Mouse (Mus musculus) neural tube, embryonic 10.5 days (tissue): ENCODE measurements at regions not wholly inside any gene's neighbourhood (a gene's known extent, or its start where the extent isn't known, plus 50 kb on each side); places are given as distances from the start of the nearest gene placed in this dataset.

Source experiments
- DNase-seq: peaks from one replicate; pipeline ENCODE4 v3.0.0-alpha.2; 2017; ENCODE audit warnings: low spot score; ENCODE audit errors: extremely low spot score

DNA sequence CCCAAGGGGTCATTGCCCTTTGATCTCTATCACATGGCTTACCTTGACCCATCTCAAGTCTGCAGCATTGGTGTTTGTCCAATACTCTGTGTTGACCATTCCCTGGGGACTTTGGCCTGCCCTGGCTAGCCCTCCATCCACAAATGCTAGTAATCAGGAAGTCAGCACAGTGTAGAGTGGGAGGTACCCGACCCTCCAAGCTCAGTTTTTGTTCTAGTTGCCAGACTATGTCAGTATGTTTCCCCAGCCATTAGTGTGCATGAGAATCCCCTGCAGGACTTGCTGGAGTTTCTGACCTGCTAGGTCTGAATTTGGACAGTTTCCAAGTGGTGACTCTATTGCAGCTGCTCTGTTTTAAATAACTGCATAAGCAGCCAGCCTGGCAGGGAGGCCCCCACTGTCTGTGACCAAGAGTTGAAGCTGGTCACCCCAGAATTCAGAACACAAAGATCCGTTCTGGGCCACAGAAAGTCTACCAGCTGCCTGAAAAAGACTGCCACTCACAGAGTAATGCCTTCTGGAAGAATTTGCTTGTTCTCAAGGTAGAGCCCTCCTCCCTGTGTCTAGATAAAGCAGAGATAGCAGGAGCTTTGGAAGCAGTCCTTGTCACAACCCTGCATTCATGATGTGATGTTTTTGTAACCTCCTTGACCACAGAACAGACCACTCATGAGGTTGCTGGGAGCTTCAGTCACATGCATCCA, 118.0 kb upstream of the Slc22a23 start:
- no peak for DNase-seq

DNA sequence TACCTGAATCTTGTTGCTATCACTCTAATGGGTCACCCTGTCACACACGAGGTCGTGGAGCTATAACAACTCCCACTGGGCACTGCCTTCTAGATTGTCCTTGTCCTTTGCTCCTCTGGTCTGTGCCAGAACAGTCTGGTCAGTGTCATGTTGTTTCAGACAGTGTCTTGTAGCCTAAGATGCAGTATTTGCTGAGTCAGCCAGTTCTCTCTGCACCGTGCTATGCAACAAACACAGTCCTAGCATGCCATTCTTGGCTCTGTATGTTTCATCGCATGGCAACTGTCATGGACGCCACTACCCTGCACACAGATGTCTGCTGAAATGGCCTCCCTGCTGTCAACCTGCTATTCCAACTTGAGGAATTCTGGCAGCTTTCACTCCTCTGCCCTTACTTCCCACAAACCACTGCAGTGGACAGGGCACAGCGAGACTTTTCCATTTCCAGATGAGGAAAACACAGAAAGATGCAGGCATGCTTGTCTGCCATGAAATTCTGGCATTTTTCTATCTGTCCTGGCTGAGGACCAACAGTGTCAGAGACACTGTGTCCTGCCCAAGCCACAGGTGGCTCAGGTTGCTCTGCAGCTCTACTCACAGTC, 117.3 kb upstream of the Slc22a23 start:
- DNase-seq: no peak

DNA sequence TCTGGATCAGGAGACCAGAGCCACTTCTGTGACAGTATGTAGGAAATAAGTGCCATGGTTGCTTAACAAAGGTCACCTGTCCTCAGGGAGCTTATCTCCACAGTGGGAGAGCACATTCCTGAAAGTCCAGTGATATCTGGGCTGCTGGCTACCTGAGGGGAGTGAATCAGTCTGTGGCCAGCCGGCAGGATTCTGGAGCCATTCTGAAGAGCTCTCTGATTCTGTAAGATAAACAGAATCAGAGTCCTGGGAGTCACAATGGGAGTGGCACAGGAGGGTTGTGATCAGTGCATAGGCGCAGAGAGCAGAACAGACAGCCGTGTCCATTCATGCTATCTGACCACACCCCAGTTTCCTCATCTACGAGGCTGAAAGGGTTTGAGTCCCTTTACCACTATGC, 116.0 kb upstream of the Slc22a23 start:
- DNase-seq: no peak

DNA sequence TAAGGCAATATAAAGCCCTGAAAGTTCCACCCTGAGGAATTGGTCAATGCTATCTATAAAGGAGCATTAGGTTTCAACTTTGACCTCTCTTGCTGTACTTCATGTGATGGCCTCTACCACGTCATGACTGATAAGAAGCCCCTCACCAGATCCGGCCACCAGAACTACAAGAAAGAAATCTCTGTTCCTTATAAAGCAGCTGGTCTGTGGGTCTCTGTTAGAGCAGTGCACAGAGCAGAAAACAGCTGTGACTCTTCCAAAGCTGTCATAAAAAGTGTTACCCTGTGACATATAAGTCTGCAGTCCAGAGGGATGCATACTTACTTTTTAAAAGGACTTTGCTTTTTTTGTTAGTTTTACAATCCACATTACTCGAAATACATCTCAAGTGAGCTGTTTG, 111.1 kb upstream of the Slc22a23 start:
- no peak for DNase-seq

DNA sequence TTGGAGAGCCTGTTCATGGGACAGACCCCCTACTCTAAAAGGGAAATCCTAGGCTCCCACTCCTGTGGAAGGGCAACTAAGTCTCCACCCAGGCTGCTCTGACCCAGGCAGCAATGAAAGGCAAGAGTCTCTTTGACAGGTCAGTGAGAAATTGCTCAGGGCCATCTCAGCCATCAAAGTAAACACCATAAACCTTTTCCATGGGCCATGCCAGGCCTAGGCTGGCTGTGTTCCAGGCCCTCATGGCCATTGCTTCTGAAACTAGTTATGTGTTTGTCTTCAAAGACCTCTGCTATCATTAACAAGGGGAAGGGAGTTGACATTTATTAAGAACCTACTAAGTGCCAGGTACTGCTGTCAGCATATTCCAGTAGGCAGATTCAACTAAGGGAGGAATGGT, 101.8 kb upstream of the Slc22a23 start:
- no peak for DNase-seq

DNA sequence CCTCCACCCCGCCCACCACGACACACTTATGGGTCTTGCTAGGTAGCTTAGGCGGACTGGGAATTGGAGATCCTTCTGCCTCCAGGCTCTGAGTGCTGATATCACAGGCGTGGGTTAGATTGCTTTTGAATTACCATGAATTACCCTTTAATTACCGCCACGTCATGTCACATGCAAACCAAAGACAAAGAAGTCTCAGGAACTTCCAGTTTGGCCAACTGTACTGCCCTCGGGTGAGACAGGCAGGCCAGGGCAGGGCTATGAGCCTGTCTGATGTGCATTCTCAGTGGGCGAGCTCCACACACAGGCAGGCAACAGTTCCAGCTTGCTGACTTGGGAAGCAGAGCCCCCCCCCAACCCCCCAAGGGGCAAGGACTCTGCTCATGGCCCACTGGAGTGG, 101.3 kb upstream of the Slc22a23 start:
- DNase-seq: no peak

DNA sequence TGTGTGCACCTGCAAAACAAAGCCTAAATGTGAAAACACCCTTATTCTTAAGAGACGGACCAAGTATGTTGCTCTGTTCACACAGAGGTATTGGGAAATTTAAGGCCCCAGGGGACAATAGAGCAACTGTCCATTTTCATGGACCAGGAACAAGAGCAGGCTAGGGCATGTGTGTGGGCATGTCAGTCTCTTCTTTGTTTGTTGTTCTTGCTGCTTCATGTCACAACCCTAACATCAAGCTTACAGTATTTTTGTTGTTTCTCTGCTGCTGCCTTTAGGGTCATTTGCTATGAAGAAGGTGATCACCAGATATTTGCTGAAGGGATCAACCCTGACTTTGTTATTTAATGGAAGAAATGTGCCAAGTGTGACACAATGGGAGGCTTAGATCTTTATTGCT, 96.4 kb upstream of the Slc22a23 start:
- no peak for DNase-seq

DNA sequence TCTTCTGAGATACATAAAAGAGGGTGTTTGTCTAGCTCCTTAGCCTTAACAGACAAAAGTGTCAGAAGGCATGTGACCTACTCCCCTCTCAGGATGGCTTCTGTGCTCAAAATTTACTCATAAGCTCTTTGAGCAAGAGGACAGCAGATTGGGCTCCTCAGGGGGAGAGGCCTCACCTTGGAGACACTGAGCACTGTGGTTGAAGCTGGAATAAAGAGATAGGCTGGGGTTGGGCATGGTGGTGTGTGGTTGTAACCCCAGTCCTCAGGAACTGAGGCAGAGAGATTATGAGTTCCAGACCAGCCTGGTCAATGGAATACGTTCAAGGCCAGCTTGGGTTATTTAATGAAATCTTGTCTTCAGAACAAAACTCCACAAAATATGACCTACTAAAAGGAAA, 82.5 kb upstream of the Slc22a23 start:
- no peak for DNase-seq

DNA sequence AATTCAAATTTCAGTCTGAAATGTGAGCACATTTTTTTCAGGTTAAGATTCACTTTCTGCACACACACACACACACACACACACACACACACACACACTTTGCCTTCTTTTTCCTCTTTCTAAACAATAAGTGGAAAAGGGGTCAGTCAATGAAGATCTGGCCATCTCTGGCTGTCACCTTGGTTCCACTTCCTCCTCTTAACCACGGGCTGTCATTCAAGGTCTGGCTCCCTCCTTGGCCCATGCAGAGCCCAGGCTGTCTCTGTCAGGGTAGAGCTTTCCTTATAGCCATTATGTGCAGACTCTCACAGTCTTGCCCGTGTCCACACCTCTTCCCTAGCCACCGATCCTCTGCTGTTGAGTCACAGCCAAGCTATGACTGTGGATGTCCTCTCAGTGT, 79.9 kb upstream of the Slc22a23 start:
- no peak for DNase-seq

DNA sequence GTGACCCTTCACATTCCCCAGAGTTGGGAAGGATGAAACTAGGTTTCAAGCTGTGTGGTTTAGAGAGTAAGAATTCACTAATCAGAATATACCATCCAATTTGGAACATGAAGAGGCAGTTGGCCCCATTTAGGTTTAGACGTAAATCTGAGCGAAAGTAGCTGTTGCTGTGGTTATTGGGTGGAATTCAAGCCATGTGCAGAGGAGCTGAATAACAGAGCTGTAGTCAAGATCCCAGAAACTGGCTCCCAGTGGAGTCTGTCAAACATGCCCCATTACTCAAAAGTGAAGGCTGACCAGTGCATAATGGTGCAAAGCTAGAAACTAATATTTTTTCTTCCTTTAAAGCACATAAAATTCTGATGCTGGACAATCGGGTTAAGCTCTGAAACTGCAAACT, 76.7 kb upstream of the Slc22a23 start:
- no peak for DNase-seq

DNA sequence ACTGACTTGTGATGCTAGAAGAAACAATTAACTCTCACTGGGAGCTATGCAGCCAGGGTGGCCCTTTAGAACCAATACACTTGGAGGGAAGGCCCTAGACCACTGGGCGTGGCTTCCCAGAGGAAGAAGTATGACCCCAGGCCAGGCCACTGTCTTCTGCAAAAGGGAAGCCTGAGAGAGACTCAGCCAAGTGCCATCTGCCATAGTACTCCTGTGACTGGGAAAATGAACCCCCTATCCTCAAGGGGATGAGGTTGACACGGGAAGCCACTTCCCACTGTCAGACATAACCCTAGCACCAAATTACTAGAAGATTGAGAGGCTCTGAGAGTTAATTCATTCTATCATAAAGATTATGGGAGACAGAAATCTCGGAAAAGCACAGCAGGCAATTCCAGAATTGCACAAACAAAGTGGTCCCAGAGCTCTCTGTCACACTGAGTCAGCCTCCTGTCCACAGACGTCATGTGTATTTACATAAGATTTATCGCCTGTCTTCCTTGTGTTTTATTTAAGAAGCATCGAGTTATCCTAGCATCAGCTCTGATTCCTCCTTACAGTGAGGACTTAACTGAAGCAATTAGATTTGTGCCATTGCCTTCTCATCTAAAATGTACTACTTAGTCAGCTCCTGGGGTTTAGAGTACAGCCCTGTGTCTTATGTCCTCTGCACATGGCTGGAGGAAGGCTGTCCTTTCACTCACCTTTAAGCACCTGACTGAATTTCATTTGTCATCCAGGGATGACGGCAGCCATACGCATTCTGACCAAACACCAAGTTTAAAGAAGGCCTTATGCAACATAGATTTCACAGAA, 75.6 kb upstream of the Slc22a23 start:
- no peak for DNase-seq

DNA sequence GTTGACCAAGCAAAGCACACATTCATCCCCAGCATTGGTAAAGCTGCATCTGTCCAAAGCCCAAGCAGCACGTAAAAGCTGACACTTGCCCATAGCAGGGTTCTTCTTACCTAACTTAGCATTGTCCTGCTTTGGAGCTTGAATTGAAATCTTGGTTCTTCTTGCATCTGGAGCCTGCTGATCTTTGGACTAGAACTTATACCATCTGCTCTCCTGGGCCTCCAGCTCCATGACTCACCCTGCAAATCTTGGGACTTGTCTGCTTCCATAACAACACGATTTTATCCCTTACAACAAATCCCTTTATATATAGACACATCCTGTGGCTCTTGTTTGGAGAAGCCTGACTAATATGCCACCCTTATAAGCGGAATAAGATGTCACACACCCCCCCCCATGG, 74.1 kb upstream of the Slc22a23 start:
- DNase-seq: no peak

DNA sequence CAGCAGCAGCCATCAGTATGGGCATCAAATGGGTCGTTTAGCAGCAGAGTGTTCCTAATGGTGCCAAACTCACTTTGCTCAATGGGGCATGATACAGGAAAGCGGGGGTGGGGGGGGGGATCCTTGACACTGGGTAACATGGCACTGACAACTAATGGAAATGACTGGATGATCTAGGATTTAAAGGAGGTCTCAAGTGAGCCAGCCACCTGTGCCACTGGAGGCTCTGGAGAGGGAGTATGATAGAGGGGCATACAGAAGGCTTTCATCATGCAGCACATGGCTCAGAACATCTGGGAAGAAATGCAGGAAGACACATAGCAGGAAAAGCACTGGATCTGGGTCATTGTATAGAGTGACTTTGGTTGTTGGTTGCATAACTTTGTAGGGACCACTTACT, 71.6 kb upstream of the Slc22a23 start:
- no peak for DNase-seq

DNA sequence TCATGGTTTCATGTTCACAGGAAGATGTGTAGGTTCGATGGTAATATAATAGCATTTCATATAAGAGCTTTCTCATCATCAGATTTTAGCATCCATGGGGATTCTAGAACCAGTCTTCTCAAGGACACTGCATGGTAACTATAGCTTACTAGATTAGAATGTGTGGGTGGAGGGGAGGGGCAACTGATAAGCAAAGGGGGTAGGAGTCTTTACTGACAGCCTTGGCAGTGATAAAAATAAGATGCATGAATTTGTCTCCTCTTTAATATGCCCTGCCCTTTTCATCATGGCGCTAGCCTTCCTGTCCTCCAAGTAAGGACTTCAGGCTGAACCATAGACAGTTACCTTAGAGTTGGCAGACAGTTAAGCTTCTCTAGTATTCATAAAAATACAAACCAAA, 69.6 kb upstream of the Slc22a23 start:
- DNase-seq: no peak

DNA sequence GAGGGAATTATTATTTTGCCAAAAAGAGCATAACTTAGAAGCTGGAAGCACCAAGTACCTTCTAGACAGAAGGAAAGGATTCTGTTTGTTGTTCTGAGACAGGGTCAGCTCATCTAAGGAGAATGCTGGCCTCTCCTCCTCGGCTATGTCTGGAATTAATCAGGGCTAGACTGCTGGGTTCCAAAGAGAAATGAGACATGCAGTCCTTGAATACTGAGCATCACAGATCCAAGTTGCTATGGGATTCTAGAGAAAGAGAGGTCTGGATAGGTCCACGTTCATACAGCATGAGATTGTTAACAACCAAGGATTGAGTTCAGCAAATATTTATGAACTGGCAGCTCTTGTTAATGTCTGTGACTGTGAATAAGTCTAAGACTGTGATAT, 63.7 kb upstream of the Slc22a23 start:
- DNase-seq: no peak

DNA sequence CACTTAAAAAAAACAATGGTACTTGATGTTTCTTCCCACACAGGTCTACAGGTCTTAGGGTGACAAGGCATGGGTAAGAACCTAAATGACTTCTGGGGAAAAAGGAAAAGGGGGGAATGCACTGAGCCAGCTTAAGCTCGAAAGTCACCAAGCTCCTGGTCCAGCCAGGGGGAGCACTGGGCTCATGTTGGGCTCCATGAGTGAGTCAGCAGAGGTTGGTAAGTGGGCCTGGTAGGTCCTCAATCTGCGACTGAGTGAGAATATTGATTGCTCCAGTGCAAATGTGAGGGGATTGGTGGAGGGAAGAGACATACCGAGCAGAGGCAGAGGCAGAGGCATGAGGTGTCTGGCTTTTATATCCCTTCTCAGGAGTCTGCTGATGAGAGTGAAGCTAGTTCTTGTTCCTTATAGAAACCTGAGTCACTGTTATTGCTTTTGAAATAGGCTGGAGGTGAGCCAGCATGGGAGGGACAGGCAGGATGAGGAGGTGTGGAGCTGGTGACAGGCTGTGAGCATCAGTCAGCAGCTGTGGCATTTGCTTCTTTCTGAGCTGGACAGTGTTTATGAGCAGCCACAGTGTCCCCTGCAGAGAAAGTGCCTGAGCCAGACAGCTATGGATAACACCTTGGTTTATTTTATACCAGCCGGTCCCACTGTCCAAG, 63.2 kb upstream of the Slc22a23 start:
- DNase-seq: no peak

DNA sequence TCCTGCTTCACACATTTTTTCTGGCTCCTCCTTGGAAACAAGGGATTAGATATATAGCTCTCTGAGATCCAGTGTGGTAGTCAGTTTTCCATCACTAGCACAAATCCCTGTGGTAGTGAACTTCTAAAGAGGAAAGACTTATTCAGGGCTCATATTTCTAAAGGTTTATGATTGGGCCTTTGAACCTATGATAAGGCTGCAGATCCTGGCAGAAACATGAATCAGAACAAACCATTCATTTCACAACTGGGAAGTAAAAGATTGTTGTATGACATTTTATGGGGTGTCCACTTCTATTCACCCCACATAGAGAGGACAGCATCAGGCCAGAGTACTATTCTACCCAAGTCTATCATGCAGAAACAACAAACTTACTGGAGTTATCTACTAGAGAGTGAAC, 61.3 kb upstream of the Slc22a23 start:
- no peak for DNase-seq

DNA sequence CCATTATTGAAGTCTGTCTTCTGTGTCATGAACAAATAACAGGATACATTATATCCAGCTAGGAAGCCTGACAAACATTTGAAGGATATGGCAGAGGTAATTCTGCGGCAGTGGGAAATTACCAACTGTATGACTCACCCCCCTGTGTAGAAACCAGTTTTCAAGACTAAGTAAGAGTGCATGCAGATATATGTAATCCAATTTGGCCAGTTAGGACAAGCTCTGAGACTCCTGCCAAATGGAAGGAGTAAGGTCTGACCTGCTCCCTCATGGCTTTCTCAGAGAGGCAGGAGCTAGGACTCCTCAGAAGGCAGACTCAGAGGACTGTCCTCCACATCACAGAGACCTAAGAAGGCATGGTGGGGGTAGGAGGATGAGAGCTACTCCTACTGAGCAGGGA, 57.6 kb upstream of the Slc22a23 start:
- no peak for DNase-seq

DNA sequence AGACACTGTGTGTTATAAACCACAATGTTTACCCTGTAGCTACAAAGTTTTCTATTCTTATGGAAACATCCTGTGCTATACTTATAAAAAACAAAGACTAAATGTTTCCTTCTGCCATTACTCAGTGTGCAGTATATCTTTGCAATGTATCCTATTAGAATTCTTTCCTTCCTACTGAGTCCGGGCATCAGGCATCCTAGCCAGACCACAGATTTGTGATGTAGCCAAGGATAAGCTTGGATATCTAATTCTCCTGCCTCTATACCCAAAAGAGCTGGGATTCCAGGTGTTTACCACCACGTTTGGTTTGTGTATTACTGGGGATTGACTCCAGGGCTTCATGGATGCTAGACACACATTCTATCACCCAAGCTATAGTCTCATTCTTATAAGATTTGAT, 56.0 kb upstream of the Slc22a23 start:
- no peak for DNase-seq

DNA sequence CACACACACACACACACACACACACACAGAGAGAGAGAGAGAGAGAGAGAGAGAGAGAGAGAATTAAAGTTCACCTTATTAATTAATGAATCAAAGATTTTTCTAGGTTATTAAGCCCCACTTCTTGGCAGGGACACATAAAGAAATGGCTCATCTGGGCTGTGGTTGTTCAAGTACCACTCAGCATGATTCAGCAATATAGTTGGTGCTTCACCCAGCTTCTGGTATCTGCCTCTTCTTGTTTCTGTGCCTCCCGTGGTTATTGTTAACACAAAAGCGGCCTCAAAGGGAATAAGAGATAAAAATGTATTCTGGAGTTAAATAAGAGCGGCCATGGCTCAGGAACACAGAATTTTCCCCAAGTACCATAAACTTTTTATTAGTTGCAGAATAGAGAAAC, 53.9 kb upstream of the Slc22a23 start:
- DNase-seq: no peak

DNA sequence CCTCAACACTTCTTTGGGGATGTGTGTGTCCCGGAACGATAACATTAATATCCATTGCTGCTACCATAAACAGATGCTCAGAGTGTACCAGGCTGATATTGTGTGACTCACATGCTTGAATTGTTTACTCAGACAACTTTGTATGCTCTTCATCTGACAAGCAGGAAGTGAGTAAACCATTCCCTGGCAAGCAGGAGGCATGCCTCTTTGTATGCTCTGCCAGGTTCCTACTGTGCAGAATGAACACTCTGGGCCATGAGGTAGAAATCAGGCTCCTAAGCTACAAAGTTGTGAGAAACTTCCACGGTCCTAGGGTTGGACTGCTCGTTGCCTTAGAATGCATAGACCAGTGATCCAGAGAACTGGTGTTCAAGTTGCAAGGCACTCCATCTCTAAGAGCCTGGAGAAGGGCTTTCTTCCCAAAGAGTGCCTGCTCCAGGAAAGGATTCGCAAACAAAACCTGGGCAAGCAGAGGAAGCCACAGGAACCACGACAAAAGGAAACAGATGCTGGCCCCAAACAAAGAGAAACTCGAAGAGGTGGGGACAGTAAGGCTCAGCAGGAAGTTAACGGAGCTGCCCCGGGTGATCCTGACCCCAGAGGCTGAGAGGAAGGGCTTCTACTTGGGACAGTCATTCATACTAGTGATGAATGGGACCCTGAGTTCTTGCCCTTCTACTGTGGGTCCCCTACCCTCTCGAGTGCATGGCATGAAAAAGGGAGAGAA, 53.2 kb upstream of the Slc22a23 start:
- DNase-seq: no peak

DNA sequence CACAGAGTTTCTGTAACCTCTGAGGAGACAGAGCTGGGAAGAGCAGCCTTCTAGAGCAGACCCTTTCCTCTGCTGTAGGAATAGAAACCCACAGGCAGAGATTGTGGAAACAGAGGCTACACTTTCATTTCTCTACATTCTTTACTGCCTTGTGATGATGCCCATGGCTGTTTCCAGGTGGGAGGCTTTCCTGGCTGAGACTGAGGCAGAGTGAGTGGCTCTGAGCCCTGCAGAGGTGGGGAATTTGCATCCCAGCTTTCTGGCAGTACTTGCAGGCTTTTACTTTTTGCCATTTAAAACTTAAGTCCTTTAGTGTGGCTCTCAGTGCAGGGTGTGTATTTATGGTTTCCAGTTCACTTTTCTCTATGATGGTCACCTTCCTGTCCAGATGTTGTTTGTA, 50.5 kb upstream of the Slc22a23 start:
- no peak for DNase-seq
